Mouse (Mus musculus) myocyte (in vitro differentiated cells): ENCODE measurements around the gene Zbtb5. TPM values are rescaled to one million over a fixed set of nuclear protein-coding genes. Genes with fewer than 3 reads are reported as not detected.

Experiments used
- H3K27me3 ChIP-seq: one replicate; pipeline ENCODE4 v1.6.1; 2011; ENCODE audit not compliant: control insufficient read depth, insufficient read depth, insufficient read length
- H3K36me3 ChIP-seq: one replicate; pipeline ENCODE4 v1.6.1; 2011; ENCODE audit not compliant: control insufficient read depth, insufficient read depth
- H3K4me2 ChIP-seq: one replicate; pipeline ENCODE4 v1.6.1; 2011; ENCODE audit warnings: low read depth, control low read depth
- H3K4me3 ChIP-seq: one replicate; pipeline ENCODE4 v1.5.1; 2011; ENCODE audit warnings: mild to moderate bottlenecking, control low read depth, moderate library complexity
- H3K79me2 ChIP-seq: one replicate; pipeline ENCODE4 v1.6.1; 2011; ENCODE audit not compliant: control insufficient read depth, insufficient read depth
- H3ac ChIP-seq: one replicate; pipeline ENCODE4 v1.6.1; 2011; ENCODE audit not compliant: control insufficient read depth, insufficient read length
- CEBPB ChIP-seq: IDR thresholded peaks from 2 replicates; pipeline ENCODE4 v1.6.1; 2011; ENCODE audit warnings: mild to moderate bottlenecking, moderate library complexity; ENCODE audit not compliant: poor library complexity, insufficient read depth, severe bottlenecking
- E2F4 ChIP-seq: IDR thresholded peaks from one replicate; pipeline ENCODE4 v1.6.1; 2011; ENCODE audit warnings: mild to moderate bottlenecking, control low read depth, moderate library complexity; ENCODE audit not compliant: insufficient read depth
- MAX ChIP-seq: IDR thresholded peaks from one replicate; pipeline ENCODE4 v1.6.1; 2011; ENCODE audit warnings: low read depth, mild to moderate bottlenecking, control low read depth
- MYOD1 ChIP-seq, 3 experiments: IDR thresholded peaks; one replicate each; pipeline ENCODE4 v1.6.1; 2011; ENCODE audit warnings: control low read depth in 2 of 3, low read depth in 2 of 3, mild to moderate bottlenecking in 2 of 3, moderate library complexity in 1 of 3; ENCODE audit not compliant: insufficient read length in 2 of 3, control insufficient read depth in 1 of 3
- MYOG ChIP-seq, 3 experiments: IDR thresholded peaks; one replicate each; pipeline ENCODE4 v1.6.1; 2011; ENCODE audit warnings: control low read depth in 2 of 3, low read depth in 2 of 3, mild to moderate bottlenecking in 2 of 3; ENCODE audit not compliant: insufficient read length in 2 of 3, control insufficient read depth in 1 of 3, insufficient read depth in 1 of 3
- POLR2A ChIP-seq: IDR thresholded peaks from one replicate; pipeline ENCODE4 v1.6.1; 2011; ENCODE audit warnings: low read depth, mild to moderate bottlenecking, control low read depth, moderate library complexity; ENCODE audit not compliant: insufficient read length
- POLR2AphosphoS2 ChIP-seq: IDR thresholded peaks from one replicate; pipeline ENCODE4 v1.6.1; 2011; ENCODE audit warnings: low read depth, control low read depth; ENCODE audit not compliant: insufficient read length
- REST ChIP-seq: IDR thresholded peaks from one replicate; pipeline ENCODE4 v1.6.1; 2011; ENCODE audit warnings: mild to moderate bottlenecking, control low read depth, moderate library complexity; ENCODE audit not compliant: insufficient read depth, insufficient read length
- SRF ChIP-seq: IDR thresholded peaks from one replicate; pipeline ENCODE4 v1.6.1; 2011; ENCODE audit warnings: low read depth; ENCODE audit not compliant: control insufficient read depth, insufficient read length
- TCF12 ChIP-seq: IDR thresholded peaks from one replicate; pipeline ENCODE4 v1.6.1; 2011; ENCODE audit warnings: mild to moderate bottlenecking, control low read depth; ENCODE audit not compliant: poor library complexity, insufficient read depth, severe bottlenecking
- TCF3 ChIP-seq: IDR thresholded peaks from one replicate; pipeline ENCODE4 v1.6.1; 2011; ENCODE audit warnings: low read depth, control low read depth; ENCODE audit not compliant: insufficient read length
- USF1 ChIP-seq: IDR thresholded peaks from one replicate; pipeline ENCODE4 v1.6.1; 2011; ENCODE audit warnings: low read depth, mild to moderate bottlenecking, control low read depth, moderate library complexity
- polyA plus RNA-seq: library from polyadenylated mRNA; unstranded; fragments of >200 nt; fragmentation: generic; extraction: Trizol; gene quantifications from one replicate; pipeline ENCODE4 v1.2.1, GENCODE M21; 2012; ENCODE audit warnings: missing spikeins

The Zbtb5 gene
- polyA plus RNA-seq, 1 experiment: 5.1 TPM

- Histone ChIP-seq H3K27me3 (no peaks in the 10 kb centered on the region), H3K4me3 (peak within 1 kb of the TSS; percentile 70), H3K79me2 (no peaks in the 10 kb centered on the region), H3K4me2 (peak within 1 kb of the TSS; percentile 96), H3K36me3 (no peaks in the 10 kb centered on the region), H3ac (peak within 1 kb of the TSS; percentile 50)
- TF ChIP-seq POLR2A (peak; percentile 80), MAX (no peak), MYOG (IDR thresholded peaks at IDR 0.05; ENCODE audit: control insufficient read depth in 1 of 3, insufficient read depth in 1 of 3, insufficient read length in 2 of 3, low read depth in 2 of 3) (no peak), CEBPB (no peak), E2F4 (no peak), REST (no peak), USF1 (no peak), TCF12 (no peak), POLR2AphosphoS2 (peak; percentile 74), TCF3 (no peak), SRF (no peak), MYOD1 (IDR thresholded peaks at IDR 0.05; ENCODE audit: control insufficient read depth in 1 of 3, insufficient read length in 2 of 3, low read depth in 2 of 3) (no peak)
These were observed 6.3 kb upstream of the Zbtb5 start, which contains the start of gene Polr1e for GRCm38 (mm10) chr4:45018452-45018980. Polr1e (plus strand) TSS chr4:45018583.

- Histone ChIP-seq H3K4me2 (no peak overlapping the region), H3K79me2 (peaks cover 1% of the 10 kb centered on the region), H3K27me3 (no peaks in the 10 kb centered on the region), H3K4me3 (no peak overlapping the region), H3ac (no peak overlapping the region), H3K36me3 (no peaks in the 10 kb centered on the region)
- TF ChIP-seq TCF12 (no peak), SRF (no peak), POLR2A (no peak), MYOD1 (IDR thresholded peaks at IDR 0.05; ENCODE audit: control insufficient read depth in 1 of 3, insufficient read length in 2 of 3, low read depth in 2 of 3) (no peak)
These were observed 3.4 kb upstream of the Zbtb5 start for GRCm38 (mm10) chr4:45015615-45016014.

- no peak for TF ChIP-seq REST
- TF ChIP-seq SRF: no peak
- Histone ChIP-seq H3K4me3 (peak overlapping the region; percentile 55), H3K27me3 (no peaks in the 10 kb centered on the region), H3ac (peak overlapping the region; percentile 31), H3K36me3 (no peaks in the 10 kb centered on the region), H3K4me2 (peak overlapping the region; percentile 91), H3K79me2 (peaks cover 13% of the 10 kb centered on the region)
These were observed 1.3 kb upstream of the Zbtb5 start for GRCm38 (mm10) chr4:45013537-45013936.

- no peaks in the 10 kb centered on the region for H3K36me3 ChIP-seq
- TF ChIP-seq TCF12: no peak
- TF ChIP-seq E2F4: no peak
- no peak for TF ChIP-seq SRF
- no peak for TF ChIP-seq MAX
- no peak for TF ChIP-seq CEBPB
- no peak for TF ChIP-seq USF1
- no peak for TF ChIP-seq MYOG (IDR thresholded peaks at IDR 0.05; ENCODE audit: control insufficient read depth in 1 of 3, insufficient read depth in 1 of 3, insufficient read length in 2 of 3, low read depth in 2 of 3)
- no peak for TF ChIP-seq REST
- TF ChIP-seq POLR2AphosphoS2: no peak
- TF ChIP-seq MYOD1 (IDR thresholded peaks at IDR 0.05; ENCODE audit: control insufficient read depth in 1 of 3, insufficient read length in 2 of 3, low read depth in 2 of 3): no peak
- no peak for TF ChIP-seq TCF3
- H3K4me3 ChIP-seq: peak overlapping the region; percentile 55
- peak overlapping the region; percentile 91 for H3K4me2 ChIP-seq
- H3K79me2 ChIP-seq: peaks cover 18% of the 10 kb centered on the region
- peak overlapping the region; percentile 31 for H3ac ChIP-seq
- no peaks in the 10 kb centered on the region for H3K27me3 ChIP-seq
These were observed 819 bp upstream of the Zbtb5 start for GRCm38 (mm10) chr4:45013031-45013431.

- TF ChIP-seq MYOG (IDR thresholded peaks at IDR 0.05; ENCODE audit: control insufficient read depth in 1 of 3, insufficient read depth in 1 of 3, insufficient read length in 2 of 3, low read depth in 2 of 3): no peak
- peak; percentile 32 for TF ChIP-seq POLR2A
- Histone ChIP-seq H3K36me3 (no peaks in the 10 kb centered on the region), H3K4me3 (peak overlapping the region; percentile 55), H3K27me3 (no peaks in the 10 kb centered on the region), H3ac (peak overlapping the region; percentile 31), H3K4me2 (peak overlapping the region; percentile 80), H3K79me2 (peaks cover 20% of the 10 kb centered on the region)
These were observed 569 bp downstream of the Zbtb5 start for GRCm38 (mm10) chr4:45011581-45012104.
